Mouse (Mus musculus) adrenal gland, adult 10 weeks (tissue): Measurements from ENCODE around the gene Pomt1. TPM values are rescaled to one million over a fixed set of nuclear protein-coding genes. Genes with fewer than 3 reads are reported as not detected.

ENCODE experiments used
- polyA plus RNA-seq: library from polyadenylated mRNA; stranded (reverse); fragments of 350-450 nt; fragmentation: Illumina TruSeq; extraction: RNeasy Lipid Tissue Mini Kit (QIAGEN cat#74804); gene quantifications from one replicate; pipeline ENCODE4 v1.2.3, GENCODE M21; 2014; ENCODE audit warnings: low read depth, low replicate concordance

Gene Pomt1
- 13.4 TPM for polyA plus RNA-seq

GRCm38 (mm10) chr2:32235886-32236759, at the start of gene Pomt1:
Gene Pomt1 (plus strand): TSS chr2:32236590.

GRCm38 (mm10) chr2:32259657-32260417, 23.4 kb downstream of the Pomt1 start, which contains the start of gene Uck1:
Gene Uck1 (minus strand): TSS chr2:32260159.

GRCm38 (mm10) chr2:32287334-32287840, 51.0 kb downstream of the Pomt1 start, which contains the start of gene Golga2:
Gene Golga2 (plus strand): TSS chr2:32287384.

GRCm38 (mm10) chr2:32287923-32288367, 51.6 kb downstream of the Pomt1 start, which contains the start of gene Swi5:
Gene Swi5 (minus strand): TSS chr2:32288075.

Other genes starting within 250 kb of the Pomt1 start
- gene Fam78a, start 151.7 kb upstream of the Pomt1 start, polyA plus RNA-seq = 0.29 TPM
- gene Plpp7, start 141.1 kb upstream of the Pomt1 start, polyA plus RNA-seq = 0.58 TPM
- 47.2 TPM for gene Prrc2b, start 85.5 kb upstream of the Pomt1 start, polyA plus RNA-seq
- 31.3 TPM for gene Uck1, start 23.6 kb downstream of the Pomt1 start, polyA plus RNA-seq
- gene Golga2, start 50.8 kb downstream of the Pomt1 start, polyA plus RNA-seq = 32.3 TPM
- gene Swi5, start 51.5 kb downstream of the Pomt1 start, polyA plus RNA-seq = 367 TPM
- gene Ciz1, start 115.7 kb downstream of the Pomt1 start, polyA plus RNA-seq = 8.1 TPM
- 2.3 TPM for gene Dnm1, start 116.7 kb downstream of the Pomt1 start, polyA plus RNA-seq
- 10.9 TPM for gene 1110008P14Rik, start 145.3 kb downstream of the Pomt1 start, polyA plus RNA-seq
- gene Lcn2, start 151.7 kb downstream of the Pomt1 start, polyA plus RNA-seq = not detected
- 4.5 TPM for gene Ptges2, start 159.3 kb downstream of the Pomt1 start, polyA plus RNA-seq
- 0.82 TPM for gene Naif1, start 213.9 kb downstream of the Pomt1 start, polyA plus RNA-seq
- 10.1 TPM for gene Slc25a25, start 214.9 kb downstream of the Pomt1 start, polyA plus RNA-seq